Mouse (Mus musculus): ENCODE measurements at regions not wholly inside any gene's neighbourhood (a gene's known extent, or its start where the extent isn't known, plus 50 kb on each side); places are given as distances from the start of the nearest gene placed in this dataset.

GRCm38 (mm10) chr6:89236226-89236625 lies 126.2 kb downstream of the Plxna1 start:
- TF ChIP-seq GATA1 (IDR thresholded peaks at IDR 0.05; ENCODE audit: low read depth, low read length) (no peak), ZMIZ1 (IDR thresholded peaks at IDR 0.05; ENCODE audit: low read depth, low read length) (no peak), CTCF (IDR thresholded peaks at IDR 0.05 in 2 of 3, conservative IDR thresholded peaks at IDR 0.05 in 1 of 3; ENCODE audit: control insufficient read depth in 1 of 3, insufficient read depth in 1 of 3, low read depth in 2 of 3, low read length in 3 of 3, poor library complexity in 1 of 3, severe bottlenecking in 1 of 3) (no peak), RAD21 (IDR thresholded peaks at IDR 0.05; ENCODE audit: low read depth, low read length) (no peak)

Data from MEL (cell line).